In genomic region chr6:127577688-127578087, GRCm38 (mm10) we compare ENCODE assay signal across 21 mouse cellular contexts. TPM values are rescaled to one million over a fixed set of nuclear protein-coding genes. Genes with fewer than 3 reads are reported as not detected.
DNase-seq lines count a peak whose midpoint lies in the region; ATAC-seq lines count a peak whose summit lies in the region.
"Had no signal": no experiment of that assay in that cellular context is flagged by ENCODE, and none has a peak within 500 bp of the region (broad histone marks: within the 10 kb centered on the region; RNA-seq: fewer than 3 reads in every experiment).

No protein-coding gene starts in this region.

- peaks cover 16% of the 10 kb centered on the region; the same call in 1 of the 2 replicates for H3K27me3 ChIP-seq in kidney, embryonic 15.5 days
- H3K27me3 ChIP-seq in liver, embryonic 11.5 days (replicated peaks; ENCODE audit: control insufficient read depth, insufficient read depth, low read length) = no peaks in the 10 kb centered on the region
- H3K27me3 ChIP-seq: CH12.LX; neural tube, embryonic 12.5 days had no signal

- no peak overlapping the region for H3K9ac ChIP-seq in kidney, embryonic 15.5 days
- no peak overlapping the region for H3K9ac ChIP-seq in liver, embryonic 11.5 days (ENCODE audit: low read depth, low read length)
- H3K9ac ChIP-seq: embryonic facial prominence, embryonic 13.5 days; forebrain, postnatal 0 days; midbrain, embryonic 12.5 days; neural tube, embryonic 12.5 days had no signal

- H3K4me1 ChIP-seq in kidney, embryonic 15.5 days = peaks cover 36% of the 10 kb centered on the region
- peaks cover 37% of the 10 kb centered on the region for H3K4me1 ChIP-seq in liver, embryonic 11.5 days (replicated peaks; ENCODE audit: control insufficient read depth, insufficient read depth, low read length)

- 0 out of 2 replicates have a peak, but pooled peaks have one; percentile 17 for ATAC-seq in kidney, embryonic 15.5 days (replicated peaks; ENCODE audit: low FRiP score)
- peak; percentile 91 for ATAC-seq in liver, embryonic 11.5 days (replicated peaks; ENCODE audit: low FRiP score)
- ATAC-seq in megakaryocyte progenitor cell, adult 5-6 weeks (replicated peaks; ENCODE audit: poor library complexity) = peak; percentile 61
- ATAC-seq: forebrain, postnatal 0 days; intestine, embryonic 16.5 days had no signal

- no peak overlapping the region for H3K4me2 ChIP-seq in kidney, embryonic 15.5 days
- H3K4me2 ChIP-seq in liver, embryonic 11.5 days = peak overlapping the region; percentile 28; the same call in 1 of the 2 replicates
- H3K4me2 ChIP-seq: embryonic facial prominence, embryonic 13.5 days; midbrain, embryonic 12.5 days; neural tube, embryonic 12.5 days had no signal

- 66% methylated on average over 4 of the region's 4 CpGs for WGBS in kidney, embryonic 15.5 days
- 33% methylated on average over 4 of the region's 4 CpGs for WGBS in liver, embryonic 11.5 days

- no peak overlapping the region for H3K4me3 ChIP-seq in kidney, embryonic 15.5 days (replicated peaks)
- no peak overlapping the region for H3K4me3 ChIP-seq in liver, embryonic 11.5 days (ENCODE audit: low read depth, low read length)
- H3K4me3 ChIP-seq: embryonic facial prominence, embryonic 13.5 days; forebrain, embryonic 10.5 days; left cerebral cortex, adult 2 months; limb, embryonic 10.5 days; midbrain, embryonic 12.5 days; neural tube, embryonic 12.5 days had no signal

- no peak for DNase-seq in kidney, postnatal 25 days
- peak; percentile 40 for DNase-seq in c-Kit-positive CD71-positive TER-119-positive erythroid progenitor cells, embryonic 14.5 days (ENCODE audit: low spot score)
- peak; percentile 42 for DNase-seq in liver, embryonic 11.5 days (ENCODE audit: low spot score)
- no peak for DNase-seq in heart, postnatal 4 days
- no peak for DNase-seq in cerebellum, adult 9-10 months
- DNase-seq: cerebellum, adult 8-10 months; forebrain, postnatal 0 days; lung, adult 18-20 months; lung, postnatal 14 days; thymus, adult 18-20 months had no signal

- H3K27ac ChIP-seq in kidney, embryonic 15.5 days = no peak overlapping the region
- peak overlapping the region; percentile 73 for H3K27ac ChIP-seq in liver, embryonic 11.5 days (ENCODE audit: low read depth, low read length)
- H3K27ac ChIP-seq: embryonic facial prominence, embryonic 13.5 days; forebrain, embryonic 10.5 days; kidney, postnatal 0 days; left cerebral cortex, adult 2 months; limb, embryonic 10.5 days; midbrain, embryonic 12.5 days; neural tube, embryonic 12.5 days had no signal

- no peaks in the 10 kb centered on the region for H3K9me3 ChIP-seq in kidney, embryonic 15.5 days (replicated peaks)
- no peaks in the 10 kb centered on the region for H3K9me3 ChIP-seq in liver, embryonic 11.5 days (ENCODE audit: control insufficient read depth, low read length)
- H3K9me3 ChIP-seq: embryonic facial prominence, embryonic 13.5 days; forebrain, embryonic 10.5 days; limb, embryonic 10.5 days; midbrain, embryonic 12.5 days; neural tube, embryonic 12.5 days had no signal

- H3K36me3 ChIP-seq in kidney, embryonic 15.5 days = no peaks in the 10 kb centered on the region
- no peaks in the 10 kb centered on the region for H3K36me3 ChIP-seq in liver, embryonic 11.5 days (ENCODE audit: control insufficient read depth, insufficient read depth, low read length)
- H3K36me3 ChIP-seq: embryonic facial prominence, embryonic 13.5 days; forebrain, embryonic 10.5 days; limb, embryonic 10.5 days; midbrain, embryonic 12.5 days; neural tube, embryonic 12.5 days had no signal

RNA-seq across cellular contexts. Expression of gene Cracr2a, which starts 16.6 kb away (rescaled TPM):
- 1.8 and 1.9 TPM in 2 replicates for polyA plus RNA-seq in kidney, embryonic 15.5 days (2015; fragmentation: Nextera tagmentation; extraction: Ambion mirVana)
- 1.8 TPM in 2 replicates for polyA plus RNA-seq in liver, embryonic 11.5 days (2014; fragmentation: Nextera tagmentation; extraction: Ambion mirVana)
- 4.0 and 4.5 TPM in 2 replicates for total RNA-seq in megakaryocyte progenitor cell, adult 5-6 weeks (2015)
- 6.2 and 10.3 TPM in 2 replicates for total RNA-seq in megakaryocyte progenitor cell, adult 5-6 weeks (2017)
- 1 to 10 TPM; 1.8 to 3.0 TPM for total RNA-seq in heart, postnatal 4 days (2021)

Comparison
In these comparisons a context has a peak if more than half of its experiments do, and no peak if none do; other contexts are left out.
1. ATAC-seq: peak in every context shown above with its lines; median percentile 91 in liver, embryonic 11.5 days; 61 in megakaryocyte progenitor cell, adult 5-6 weeks; 17 in kidney, embryonic 15.5 days.
2. DNase-seq: peak in c-Kit-positive CD71-positive TER-119-positive erythroid progenitor cells, embryonic 14.5 days (single experiment) and liver, embryonic 11.5 days (single experiment); none in kidney, postnatal 25 days (0 of 2), heart, postnatal 4 days (single experiment) and cerebellum, adult 9-10 months (single experiment).